Mouse (Mus musculus) heart, adult 2 months (tissue): ENCODE measurements at regions not wholly inside any gene's neighbourhood (a gene's known extent, or its start where the extent isn't known, plus 50 kb on each side); places are given as distances from the start of the nearest gene placed in this dataset.

Experiments used
- CTCF ChIP-seq: fragments of 200-600 bp; IDR thresholded peaks from 2 replicates; pipeline ENCODE4 v1.8.1; 2022; ENCODE audit warnings: antibody characterized with exemption, mild to moderate bottlenecking, moderate library complexity
- EP300 ChIP-seq: fragments of 200-500 bp; IDR thresholded peaks from 2 replicates; pipeline ENCODE4 v1.6.1; 2011; ENCODE audit warnings: low read depth, low read length, control low read depth; ENCODE audit not compliant: insufficient read depth

- TF ChIP-seq CTCF (no peak), EP300 (no peak)
These were observed 244.0 kb upstream of the Zic1 start for GRCm38 (mm10) chr9:91609457-91610166.
